Mouse (Mus musculus): ENCODE data around the gene Dnaic1.

Gene Dnaic1

GRCm38 (mm10) chr4:41569411-41569885 is at the start of gene Dnaic1, which contains the start of gene Fam219a:
Dnaic1 (plus strand) TSS chr4:41569775.
Fam219a (minus strand) TSS chr4:41569538.
- peak; percentile 88 for DNase-seq (ENCODE audit: low spot score)

GRCm38 (mm10) chr4:41520641-41521040 is 48.9 kb upstream of the Dnaic1 start:
- DNase-seq (ENCODE audit: low spot score): no peak

GRCm38 (mm10) chr4:41522136-41522535 is 47.4 kb upstream of the Dnaic1 start:
- DNase-seq (ENCODE audit: low spot score): no peak

DNA sequence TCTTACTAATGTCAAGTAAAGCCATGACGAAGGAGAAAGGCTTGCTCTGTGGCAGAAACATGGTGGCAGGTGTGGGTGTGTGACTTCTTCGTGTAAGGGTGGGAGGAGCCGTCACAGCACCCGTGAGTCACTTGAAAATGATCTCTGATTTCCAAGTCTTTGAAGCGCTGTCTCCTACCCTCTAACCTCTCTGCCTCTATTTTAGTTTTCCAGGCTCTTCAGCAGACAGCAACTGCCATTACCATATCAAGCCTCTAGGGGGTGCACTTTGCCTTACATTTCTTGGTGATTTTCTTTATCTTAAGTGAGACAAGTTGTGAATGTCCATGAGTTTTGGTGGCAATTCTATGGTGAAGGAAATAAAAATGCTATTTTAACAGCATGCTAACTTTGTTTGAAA is 46.8 kb upstream of the Dnaic1 start:
- no peak for DNase-seq (ENCODE audit: low spot score)

DNA sequence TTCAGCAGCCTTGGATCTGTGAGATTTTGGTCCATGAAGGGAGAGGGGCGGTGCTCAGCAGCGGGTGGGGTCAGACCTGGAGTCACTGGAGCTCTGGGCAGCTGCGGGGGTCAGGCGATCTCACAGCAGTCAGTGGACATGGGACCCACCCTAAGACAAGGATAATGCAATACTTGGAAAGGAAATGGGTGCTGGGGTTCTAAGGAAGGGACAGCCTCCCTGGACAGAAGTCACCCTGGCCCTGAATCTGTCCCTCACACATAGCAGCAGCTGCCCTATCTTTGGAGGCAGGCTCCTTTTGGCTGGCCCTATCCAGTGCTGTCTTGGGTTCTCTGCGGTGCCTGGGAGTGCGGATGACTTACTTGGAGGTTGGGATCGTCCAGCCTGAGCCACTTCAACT is 45.7 kb upstream of the Dnaic1 start:
- DNase-seq (ENCODE audit: low spot score): no peak

- DNase-seq (ENCODE audit: low spot score): no peak
These were observed 44.7 kb upstream of the Dnaic1 start for GRCm38 (mm10) chr4:41524829-41525228.

- no peak for DNase-seq (ENCODE audit: low spot score)
These were observed 43.0 kb upstream of the Dnaic1 start for GRCm38 (mm10) chr4:41526553-41526952.

DNA sequence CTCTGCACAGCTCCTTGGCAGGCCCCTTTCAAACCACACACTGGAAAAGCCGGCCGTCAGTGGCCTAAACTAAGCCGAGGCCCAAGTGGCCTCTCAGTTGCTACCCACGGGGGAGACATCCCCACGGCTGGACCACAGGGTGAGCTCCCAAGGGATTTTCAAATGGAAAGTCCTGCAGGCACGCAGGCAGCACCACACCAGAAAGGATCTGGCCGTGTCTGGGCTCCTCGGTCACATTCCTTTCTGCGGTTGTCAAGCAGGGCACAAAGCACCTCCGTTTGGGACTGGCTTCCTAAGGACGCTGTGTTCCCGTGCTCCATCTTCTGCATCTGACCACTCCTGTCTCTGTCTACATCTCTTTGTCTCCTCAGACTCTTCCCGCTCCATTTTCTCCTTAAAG is 42.5 kb upstream of the Dnaic1 start:
- DNase-seq (ENCODE audit: low spot score): no peak

DNA sequence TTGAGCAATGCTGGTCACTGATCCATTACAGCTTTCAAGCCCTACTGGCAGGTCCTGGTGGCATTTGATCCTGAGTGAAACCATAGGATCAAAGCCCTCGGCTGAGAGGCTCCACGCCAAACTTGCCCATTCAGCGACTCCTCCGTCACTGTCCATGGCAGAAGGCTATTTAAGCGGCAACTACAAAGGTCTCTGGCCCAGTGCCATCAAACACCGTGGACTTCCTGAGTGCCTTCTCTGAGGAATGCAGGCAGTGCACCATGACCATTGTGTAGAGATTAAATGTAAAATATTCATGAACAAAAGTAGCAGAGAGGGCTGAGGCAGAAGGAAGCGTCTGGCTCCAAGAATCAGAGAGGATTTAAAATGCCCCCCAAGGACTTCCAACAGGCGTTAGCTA is 41.6 kb upstream of the Dnaic1 start:
- no peak for DNase-seq (ENCODE audit: low spot score)

DNA sequence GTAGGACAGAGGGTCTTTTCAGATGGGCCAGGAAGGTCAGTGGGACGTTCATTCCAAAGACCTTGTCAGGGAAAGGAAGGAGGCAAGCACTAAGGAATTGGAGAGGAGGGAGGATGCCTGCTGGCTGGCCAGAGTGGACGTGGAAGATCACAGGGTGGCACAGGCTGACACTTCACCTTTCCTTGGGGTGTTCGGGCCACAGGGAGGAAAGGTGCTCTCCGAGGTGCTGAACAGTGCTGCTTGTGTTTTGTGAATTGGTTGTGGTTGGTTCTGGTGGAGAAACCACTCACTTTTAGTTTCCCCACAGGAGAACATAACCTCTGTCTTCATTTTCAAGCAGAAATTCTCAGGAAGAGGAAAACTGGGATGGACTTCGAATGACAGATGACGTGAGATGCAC is 37.2 kb upstream of the Dnaic1 start:
- DNase-seq (ENCODE audit: low spot score): no peak

- no peak for DNase-seq (ENCODE audit: low spot score)
These were observed 34.7 kb upstream of the Dnaic1 start for GRCm38 (mm10) chr4:41534866-41535265.

- DNase-seq (ENCODE audit: low spot score): no peak
These were observed 27.4 kb upstream of the Dnaic1 start for GRCm38 (mm10) chr4:41542136-41542535.

DNA sequence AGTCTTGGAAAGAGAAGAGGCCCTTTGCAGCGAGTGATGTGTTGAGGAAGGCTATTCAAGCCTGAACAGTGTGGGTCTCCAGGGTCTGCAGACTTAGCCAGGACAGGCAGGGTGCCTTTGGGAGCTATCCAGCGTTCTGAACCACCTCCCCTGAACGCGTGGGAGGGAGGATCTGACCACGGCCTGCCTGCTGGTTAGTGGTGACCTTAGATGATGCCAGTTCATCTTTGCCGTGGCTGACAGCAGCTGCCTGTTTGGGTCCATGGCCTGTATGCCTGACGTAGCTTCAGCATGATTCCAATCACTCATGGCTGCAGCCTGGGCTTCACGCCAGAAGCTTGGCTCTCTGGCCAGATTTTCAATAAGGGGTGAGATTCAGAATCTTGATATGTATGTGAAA is 23.6 kb upstream of the Dnaic1 start:
- DNase-seq (ENCODE audit: low spot score): no peak

DNA sequence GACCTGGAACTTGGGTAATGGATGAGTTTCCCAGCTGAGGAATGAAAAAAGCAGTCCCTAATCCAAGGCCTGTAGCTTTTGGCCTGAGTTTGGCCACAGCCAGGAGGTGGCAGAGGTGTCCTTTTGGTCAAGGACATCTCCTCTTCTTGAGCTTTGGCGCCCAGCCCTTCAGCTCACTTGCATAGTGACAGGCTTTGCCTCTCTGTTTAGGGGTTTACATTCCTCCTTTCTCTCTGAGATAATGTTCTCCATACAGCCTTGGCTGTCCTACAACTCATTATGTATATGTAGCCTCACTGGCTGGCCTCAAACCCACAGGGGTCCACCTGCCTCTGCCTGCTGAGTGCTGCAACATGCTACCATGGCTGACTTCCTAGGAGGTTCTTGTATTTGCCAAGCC is 22.5 kb upstream of the Dnaic1 start:
- no peak for DNase-seq (ENCODE audit: low spot score)

DNA sequence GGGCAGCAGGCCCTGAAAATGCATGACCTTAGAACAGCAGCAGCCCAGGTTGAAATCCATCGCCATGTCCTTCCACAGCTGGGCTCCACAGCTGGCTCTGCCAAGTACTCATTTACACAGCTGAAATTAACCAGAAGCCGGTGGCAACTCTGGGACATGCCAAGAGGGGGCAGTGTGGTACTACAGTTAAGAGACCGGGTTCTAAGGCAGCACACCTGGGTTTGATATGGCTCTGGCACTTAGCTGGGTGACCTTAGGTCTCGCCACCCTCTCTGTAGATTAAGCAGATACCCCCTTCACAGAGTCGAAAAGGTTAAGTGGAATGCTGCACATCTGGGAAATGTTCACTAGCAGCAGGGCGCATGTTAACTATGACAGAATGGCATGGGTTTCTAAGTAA is 17.0 kb upstream of the Dnaic1 start:
- peak; percentile 44 for DNase-seq (ENCODE audit: low spot score)

DNA sequence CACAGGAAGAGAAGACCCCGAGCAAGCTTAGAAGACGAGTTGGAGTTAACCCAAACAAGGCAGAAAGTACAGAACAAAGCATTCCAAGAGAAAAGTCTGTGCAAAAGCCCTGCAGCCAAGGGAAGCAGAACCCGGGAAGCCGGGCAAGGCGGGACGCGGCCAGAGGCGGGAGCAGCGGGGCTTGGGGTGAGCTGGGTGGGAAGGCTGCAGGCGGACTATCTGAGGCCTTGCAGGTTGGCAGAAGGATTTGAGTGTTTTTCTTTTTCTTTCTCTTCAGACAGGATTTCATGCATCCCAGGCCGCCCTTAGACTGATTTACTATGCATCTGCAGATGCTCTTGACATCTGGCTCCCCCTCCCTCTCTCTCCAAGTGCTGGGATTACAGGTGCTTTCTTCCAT is 16.5 kb upstream of the Dnaic1 start:
- DNase-seq (ENCODE audit: low spot score): no peak

- no peak for DNase-seq (ENCODE audit: low spot score)
These were observed 14.4 kb upstream of the Dnaic1 start for GRCm38 (mm10) chr4:41554994-41555663.

DNA sequence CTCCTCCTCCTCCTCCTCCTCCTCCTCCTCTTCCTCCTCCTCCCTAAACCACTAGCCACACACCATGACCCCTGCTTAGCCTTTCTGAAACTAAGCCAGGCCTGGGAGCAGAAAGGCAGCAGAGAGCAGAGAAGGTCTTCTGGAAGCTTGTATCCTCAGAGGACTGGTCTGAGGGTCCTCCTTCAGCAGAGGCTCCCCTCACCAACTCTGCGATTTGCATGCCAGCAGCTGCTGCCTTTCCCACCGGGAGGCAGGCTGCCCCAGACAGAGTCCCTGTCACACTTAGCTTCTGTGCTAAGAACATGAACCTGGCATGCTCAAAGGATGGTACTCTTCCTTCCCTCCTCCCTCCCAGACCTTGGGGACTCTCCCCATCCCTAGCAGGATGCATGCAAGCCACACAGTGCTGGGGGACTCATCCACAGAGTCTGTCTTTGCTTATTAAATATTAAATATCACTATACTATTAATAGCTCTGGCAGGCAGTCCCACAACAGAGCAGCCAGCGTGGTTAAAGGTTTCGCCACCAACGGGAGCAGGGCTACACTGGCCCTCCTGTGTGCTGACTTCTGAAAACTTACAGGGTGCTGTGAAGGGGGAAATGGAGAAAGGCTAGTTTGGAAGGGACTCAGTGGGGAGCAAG is 13.1 kb upstream of the Dnaic1 start:
- DNase-seq (ENCODE audit: low spot score): no peak

DNA sequence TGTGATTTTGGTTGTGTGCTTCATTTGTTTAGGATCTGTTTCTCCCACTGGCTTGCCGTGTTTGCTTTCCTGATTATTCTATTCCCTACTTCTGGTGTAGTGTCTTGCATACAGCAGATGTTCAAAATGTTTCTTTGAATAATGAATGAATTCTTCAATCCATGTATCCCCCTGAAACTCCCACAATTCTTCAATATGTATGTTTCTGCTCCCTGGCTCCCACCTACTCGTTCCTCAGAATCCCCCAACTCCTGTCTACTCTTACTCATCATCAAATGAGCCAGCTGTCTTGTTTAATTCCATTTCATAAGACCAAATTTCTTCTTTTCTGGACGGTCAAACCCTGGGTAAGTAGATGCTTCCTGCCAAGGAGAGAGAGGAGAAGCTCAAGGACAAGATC is 12.5 kb upstream of the Dnaic1 start:
- DNase-seq (ENCODE audit: low spot score): no peak

- no peak for DNase-seq (ENCODE audit: low spot score)
These were observed 6.3 kb upstream of the Dnaic1 start for GRCm38 (mm10) chr4:41563297-41563696.

DNA sequence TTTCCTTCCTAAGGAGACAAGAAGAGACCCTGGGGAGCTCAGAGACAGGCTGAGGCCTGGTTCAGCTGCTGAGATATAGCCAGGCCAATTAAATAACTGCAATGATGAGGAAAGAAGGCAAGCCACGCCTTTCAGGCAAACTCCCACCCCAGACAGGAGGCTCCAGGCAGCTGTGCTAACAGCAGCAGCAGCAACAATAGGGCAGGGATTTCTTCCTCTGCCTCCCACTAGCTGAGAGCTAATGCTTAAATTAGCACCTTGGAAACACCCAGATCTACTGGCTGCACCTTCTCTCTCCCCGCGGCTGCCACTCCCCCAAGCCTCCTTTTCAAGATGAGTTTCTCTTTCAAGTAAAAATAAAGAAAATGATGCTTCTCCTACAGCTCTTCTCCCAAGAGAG is 3.5 kb upstream of the Dnaic1 start:
- no peak for DNase-seq (ENCODE audit: low spot score)

- no peak for DNase-seq (ENCODE audit: low spot score)
These were observed 1.3 kb upstream of the Dnaic1 start for GRCm38 (mm10) chr4:41568239-41568638.

DNA sequence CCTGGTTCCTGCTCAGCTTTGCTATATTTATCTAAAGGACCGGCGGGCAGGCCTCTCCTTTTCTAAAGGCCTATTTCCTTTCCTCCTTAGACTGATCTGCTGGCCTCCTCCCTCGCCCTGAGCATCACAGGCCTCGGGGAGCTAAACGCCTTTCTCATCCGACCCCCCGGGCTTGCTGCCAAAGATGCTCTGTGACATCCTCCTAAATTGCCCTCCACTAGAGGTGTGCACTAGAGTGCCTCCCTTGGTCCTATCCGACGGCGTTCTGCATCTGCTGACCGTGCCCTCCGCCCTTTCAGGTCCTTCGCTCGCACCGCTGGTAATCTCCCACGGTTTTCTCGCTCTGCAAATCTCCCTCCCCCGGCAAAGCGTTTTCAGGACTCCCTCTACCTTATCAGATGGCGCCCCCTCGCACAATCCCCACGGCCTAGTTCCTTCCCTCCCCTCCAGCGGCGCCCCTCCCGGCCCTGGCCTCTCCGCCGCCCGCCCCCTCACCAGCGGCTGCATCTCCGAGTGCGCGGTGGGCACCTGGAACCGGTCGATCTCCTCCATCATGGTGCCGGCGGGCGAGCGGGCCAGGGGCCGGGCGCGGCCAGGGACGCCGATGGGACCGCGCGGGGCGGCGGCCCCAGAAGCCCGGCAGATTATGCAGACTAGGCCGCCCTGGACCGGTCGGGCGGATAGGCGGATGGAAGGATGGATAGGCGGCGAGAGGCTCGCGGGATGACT is 729 bp upstream of the Dnaic1 start:
- peak; percentile 6 for DNase-seq (ENCODE audit: low spot score)
